Mouse (Mus musculus): ENCODE data around the gene Ksr2.

- TF ChIP-seq CTCF (conservative IDR thresholded peaks at IDR 0.05; ENCODE audit: low read length) (no peak), POU5F1 (IDR thresholded peaks at IDR 0.05; ENCODE audit: borderline replicate concordance, low read length) (no peak), NANOG (IDR thresholded peaks at IDR 0.05; ENCODE audit: borderline replicate concordance, low read length) (no peak)
These were observed 280.8 kb downstream of the Ksr2 start for GRCm38 (mm10) chr5:117694632-117695031.
